Mouse (Mus musculus): Measurements from ENCODE around the gene Drc7.
"Not testable (repeated sequence)": the region's sequence is repeated elsewhere in the genome, so short reads cannot be mapped to it uniquely, and the experiment has no call there.

The Drc7 gene

GRCm38 (mm10) chr8:95054927-95055510 is at the start of gene Drc7:
TSS of gene Drc7 (plus strand) at chr8:95055103.
- peak in 1 of 2 experiments; percentile 17 for DNase-seq (ENCODE audit: low spot score in 2 of 2)

- DNase-seq (ENCODE audit: low spot score in 2 of 2): no peak
These were observed 42.4 kb upstream of the Drc7 start for GRCm38 (mm10) chr8:95012442-95012919.

- DNase-seq (ENCODE audit: low spot score in 2 of 2): no peak
These were observed 39.0 kb upstream of the Drc7 start for GRCm38 (mm10) chr8:95015866-95016265.

- no peak for DNase-seq (ENCODE audit: low spot score in 2 of 2)
These were observed 38.2 kb upstream of the Drc7 start for GRCm38 (mm10) chr8:95016684-95017083.

- DNase-seq (ENCODE audit: low spot score in 2 of 2): no peak
These were observed 37.5 kb upstream of the Drc7 start, which contains the start of gene Adgrg3 for GRCm38 (mm10) chr8:95017451-95017850. TSS of gene Adgrg3 (plus strand) at chr8:95017692.

- DNase-seq (ENCODE audit: low spot score in 2 of 2): no peak
These were observed 36.8 kb upstream of the Drc7 start for GRCm38 (mm10) chr8:95017969-95018635.

- no peak for DNase-seq (ENCODE audit: low spot score in 2 of 2)
These were observed 34.6 kb upstream of the Drc7 start for GRCm38 (mm10) chr8:95020293-95020777.

GRCm38 (mm10) chr8:95020821-95021220 is 34.1 kb upstream of the Drc7 start:
- DNase-seq (ENCODE audit: low spot score in 2 of 2): no peak

- no peak for DNase-seq (ENCODE audit: low spot score in 2 of 2)
These were observed 31.7 kb upstream of the Drc7 start for GRCm38 (mm10) chr8:95023201-95023600.

- no peak for DNase-seq (ENCODE audit: low spot score in 2 of 2)
These were observed 30.5 kb upstream of the Drc7 start for GRCm38 (mm10) chr8:95024387-95024786.

- no peak for DNase-seq (ENCODE audit: low spot score in 2 of 2)
These were observed 29.5 kb upstream of the Drc7 start for GRCm38 (mm10) chr8:95025421-95025820.

GRCm38 (mm10) chr8:95028391-95028790 is 26.5 kb upstream of the Drc7 start:
- DNase-seq (ENCODE audit: low spot score in 2 of 2): not testable (repeated sequence)

- DNase-seq (ENCODE audit: low spot score in 2 of 2): peak; percentile 31 to 46
These were observed 17.6 kb upstream of the Drc7 start for GRCm38 (mm10) chr8:95037106-95037925.

- no peak for DNase-seq (ENCODE audit: low spot score in 2 of 2)
These were observed 12.8 kb upstream of the Drc7 start for GRCm38 (mm10) chr8:95041883-95042784.

GRCm38 (mm10) chr8:95044811-95045210 is 10.1 kb upstream of the Drc7 start:
- no peak for DNase-seq (ENCODE audit: low spot score in 2 of 2)

GRCm38 (mm10) chr8:95046982-95047381 is 7.9 kb upstream of the Drc7 start:
- DNase-seq (ENCODE audit: low spot score in 2 of 2): no peak

GRCm38 (mm10) chr8:95047884-95048680 is 6.8 kb upstream of the Drc7 start:
- DNase-seq (ENCODE audit: low spot score in 2 of 2): no peak

- no peak for DNase-seq (ENCODE audit: low spot score in 2 of 2)
These were observed 5.3 kb upstream of the Drc7 start for GRCm38 (mm10) chr8:95049636-95050035.

GRCm38 (mm10) chr8:95054438-95054837 is 465 bp upstream of the Drc7 start:
- no peak for DNase-seq (ENCODE audit: low spot score in 2 of 2)

GRCm38 (mm10) chr8:95056414-95056813 is 1.5 kb downstream of the Drc7 start:
- DNase-seq (ENCODE audit: low spot score in 2 of 2): no peak
